Mouse (Mus musculus) embryonic facial prominence, embryonic 10.5 days (tissue): Measurements from ENCODE around the gene Rabgap1l. TPM values are rescaled to one million over a fixed set of nuclear protein-coding genes. Genes with fewer than 3 reads are reported as not detected.
A peak's percentile ranks its signal among the peaks of the same experiment; 100 is the strongest.

Source experiments
- DNase-seq: peaks from one replicate; pipeline ENCODE4 v3.0.0-alpha.2; 2017; ENCODE audit warnings: low spot score
- H3K27ac ChIP-seq: fragments of 300-500 bp; sonication (generic); replicated peaks from 2 replicates; pipeline ENCODE4 v1.5.1; 2016; ENCODE audit warnings: mild to moderate bottlenecking
- H3K27me3 ChIP-seq: fragments of 300-500 bp; sonication (generic); replicated peaks from 2 replicates; pipeline ENCODE4 v1.6.1; 2016; ENCODE audit warnings: low read depth, mild to moderate bottlenecking; ENCODE audit not compliant: poor library complexity, severe bottlenecking
- H3K36me3 ChIP-seq: fragments of 300-500 bp; sonication (generic); replicated peaks from 2 replicates; pipeline ENCODE4 v1.6.1; 2016; ENCODE audit warnings: mild to moderate bottlenecking, moderate library complexity
- H3K4me1 ChIP-seq: fragments of 300-500 bp; sonication (generic); 2 replicates; pipeline ENCODE4 v1.6.1; 2016
- H3K4me3 ChIP-seq: fragments of 300-500 bp; sonication (generic); 2 replicates; pipeline ENCODE4 v1.5.1; 2016; ENCODE audit warnings: mild to moderate bottlenecking, moderate library complexity
- H3K9me3 ChIP-seq: fragments of 300-500 bp; sonication (generic); 2 replicates; pipeline ENCODE4 v1.6.1; 2016; ENCODE audit warnings: mild to moderate bottlenecking
- WGBS: fragments of 180-500 bp; shearing (Covaris S2); methylation state at CpG from one replicate; pipeline ENCODE4 v1.1.7; 2016; 5-methylcytosine and 5-hydroxymethylcytosine counted together
- polyA plus RNA-seq: library from polyadenylated mRNA; unstranded; fragments of >200 nt; fragmentation: Nextera tagmentation; extraction: Ambion mirVana; gene quantifications from 2 replicates; pipeline ENCODE4 v1.2.1, GENCODE M21; 2016

Gene Rabgap1l
- polyA plus RNA-seq, 1 experiment from 2014 or later, result 11.2 TPM

GRCm38 (mm10) chr1:160357268-160357667, 435.7 kb downstream of the Rabgap1l start:
- no peak overlapping the region for H3K27ac ChIP-seq
- H3K27me3 ChIP-seq, result no peaks in the 10 kb centered on the region
- no peaks in the 10 kb centered on the region for H3K36me3 ChIP-seq
- H3K4me1 ChIP-seq, result peaks cover 2% of the 10 kb centered on the region
- DNase-seq, result no peak
- H3K9me3 ChIP-seq, result no peaks in the 10 kb centered on the region
- no peak overlapping the region for H3K4me3 ChIP-seq

- Histone ChIP-seq H3K4me1 (peaks cover 17% of the 10 kb centered on the region), H3K27ac (no peak overlapping the region), H3K36me3 (no peaks in the 10 kb centered on the region), H3K4me3 (no peak overlapping the region), H3K9me3 (no peaks in the 10 kb centered on the region), H3K27me3 (no peaks in the 10 kb centered on the region)
- DNase-seq, result no peak
- 89% methylated on average over 6 of the region's 6 CpGs for WGBS
Observed at GRCm38 (mm10) chr1:160353732-160354455, 439.1 kb downstream of the Rabgap1l start.

GRCm38 (mm10) chr1:160352309-160352708, 440.7 kb downstream of the Rabgap1l start:
- no peak for DNase-seq
- Histone ChIP-seq H3K27me3 (no peaks in the 10 kb centered on the region), H3K36me3 (no peaks in the 10 kb centered on the region), H3K4me3 (peak overlapping the region; percentile 58), H3K9me3 (no peaks in the 10 kb centered on the region), H3K27ac (no peak overlapping the region), H3K4me1 (peaks cover 17% of the 10 kb centered on the region)
- WGBS, result 42% methylated on average over 4 of the region's 4 CpGs

GRCm38 (mm10) chr1:160351880-160352234, 441.2 kb downstream of the Rabgap1l start:
- Histone ChIP-seq H3K9me3 (no peaks in the 10 kb centered on the region), H3K4me3 (peak overlapping the region; percentile 58), H3K4me1 (peaks cover 17% of the 10 kb centered on the region), H3K36me3 (no peaks in the 10 kb centered on the region), H3K27me3 (no peaks in the 10 kb centered on the region), H3K27ac (peak overlapping the region; percentile 69)
- 0% methylated on average over 10 of the region's 10 CpGs for WGBS
- DNase-seq, result peak; percentile 67

GRCm38 (mm10) chr1:160351146-160351879, 441.7 kb downstream of the Rabgap1l start:
- peaks cover 17% of the 10 kb centered on the region for H3K4me1 ChIP-seq
- H3K36me3 ChIP-seq, result no peaks in the 10 kb centered on the region
- 23% methylated on average over 13 of the region's 13 CpGs for WGBS
- no peaks in the 10 kb centered on the region for H3K9me3 ChIP-seq
- H3K27ac ChIP-seq, result peak overlapping the region; percentile 69
- H3K4me3 ChIP-seq, result peak overlapping the region; percentile 58
- no peak for DNase-seq
- no peaks in the 10 kb centered on the region for H3K27me3 ChIP-seq

GRCm38 (mm10) chr1:160340653-160341052, 452.4 kb downstream of the Rabgap1l start:
- Histone ChIP-seq H3K27ac (no peak overlapping the region), H3K36me3 (no peaks in the 10 kb centered on the region), H3K9me3 (no peaks in the 10 kb centered on the region), H3K4me1 (no peaks in the 10 kb centered on the region), H3K27me3 (no peaks in the 10 kb centered on the region), H3K4me3 (no peak overlapping the region)
- 87% methylated on average over 2 of the region's 2 CpGs for WGBS
- DNase-seq, result no peak

- WGBS, result 86% methylated on average over 4 of the region's 4 CpGs
- Histone ChIP-seq H3K4me1 (no peaks in the 10 kb centered on the region), H3K27ac (no peak overlapping the region), H3K9me3 (no peaks in the 10 kb centered on the region), H3K36me3 (no peaks in the 10 kb centered on the region), H3K4me3 (no peak overlapping the region), H3K27me3 (no peaks in the 10 kb centered on the region)
- DNase-seq, result no peak
Observed at GRCm38 (mm10) chr1:160339374-160339773, 453.6 kb downstream of the Rabgap1l start.

- H3K9me3 ChIP-seq, result no peaks in the 10 kb centered on the region
- no peaks in the 10 kb centered on the region for H3K36me3 ChIP-seq
- H3K27ac ChIP-seq, result no peak overlapping the region
- DNase-seq, result no peak
- H3K27me3 ChIP-seq, result no peaks in the 10 kb centered on the region
- H3K4me1 ChIP-seq, result no peaks in the 10 kb centered on the region
- WGBS, result 84% methylated on average over 4 of the region's 4 CpGs
- H3K4me3 ChIP-seq, result no peak overlapping the region
Observed at GRCm38 (mm10) chr1:160334791-160335190, 458.2 kb downstream of the Rabgap1l start.

- Histone ChIP-seq H3K36me3 (no peaks in the 10 kb centered on the region), H3K4me3 (no peak overlapping the region), H3K27me3 (no peaks in the 10 kb centered on the region), H3K4me1 (peaks cover under 1% of the 10 kb centered on the region), H3K9me3 (no peaks in the 10 kb centered on the region), H3K27ac (no peak overlapping the region)
- DNase-seq, result no peak
- WGBS, result 61% methylated on average over 1 of the region's 1 CpGs
Observed at GRCm38 (mm10) chr1:160330828-160331227, 462.2 kb downstream of the Rabgap1l start.

- Histone ChIP-seq H3K9me3 (no peaks in the 10 kb centered on the region), H3K4me1 (peaks cover 6% of the 10 kb centered on the region), H3K27me3 (no peaks in the 10 kb centered on the region), H3K36me3 (no peaks in the 10 kb centered on the region), H3K4me3 (no peak overlapping the region), H3K27ac (no peak overlapping the region)
- WGBS, result 48% methylated on average over 2 of the region's 2 CpGs
- DNase-seq, result no peak
Observed at GRCm38 (mm10) chr1:160330222-160330621, 462.8 kb downstream of the Rabgap1l start.

- Histone ChIP-seq H3K36me3 (no peaks in the 10 kb centered on the region), H3K4me1 (peaks cover 7% of the 10 kb centered on the region), H3K27ac (no peak overlapping the region), H3K27me3 (no peaks in the 10 kb centered on the region), H3K9me3 (no peaks in the 10 kb centered on the region), H3K4me3 (no peak overlapping the region)
- no peak for DNase-seq
- 60% methylated on average over 7 of the region's 7 CpGs for WGBS
Observed at GRCm38 (mm10) chr1:160329788-160330187, 463.2 kb downstream of the Rabgap1l start.

- WGBS, result 82% methylated on average over 1 of the region's 1 CpGs
- DNase-seq, result no peak
- H3K4me1 ChIP-seq, result peaks cover 7% of the 10 kb centered on the region
- H3K27ac ChIP-seq, result no peak overlapping the region
- H3K4me3 ChIP-seq, result no peak overlapping the region
- H3K36me3 ChIP-seq, result no peaks in the 10 kb centered on the region
- H3K27me3 ChIP-seq, result no peaks in the 10 kb centered on the region
- no peaks in the 10 kb centered on the region for H3K9me3 ChIP-seq
Observed at GRCm38 (mm10) chr1:160327531-160327930, 465.5 kb downstream of the Rabgap1l start.

GRCm38 (mm10) chr1:160325542-160325941, 467.5 kb downstream of the Rabgap1l start:
- H3K9me3 ChIP-seq, result no peaks in the 10 kb centered on the region
- peaks cover 7% of the 10 kb centered on the region for H3K4me1 ChIP-seq
- no peaks in the 10 kb centered on the region for H3K36me3 ChIP-seq
- no peak overlapping the region for H3K27ac ChIP-seq
- no peaks in the 10 kb centered on the region for H3K27me3 ChIP-seq
- WGBS, result 49% methylated on average over 5 of the region's 5 CpGs
- no peak overlapping the region for H3K4me3 ChIP-seq
- no peak for DNase-seq
